Mouse (Mus musculus) hindbrain, embryonic 12.5 days (tissue): ENCODE results near the gene Ugt1a10. TPM values are rescaled to one million over a fixed set of nuclear protein-coding genes. Genes with fewer than 3 reads are reported as not detected.
"Not testable (repeated sequence)": the region's sequence is repeated elsewhere in the genome, so short reads cannot be mapped to it uniquely, and the experiment has no call there.

Experiments used
- ATAC-seq: fragments of 200-750 bp; cut with Nextera tagmentation; 2 replicates; pipeline ENCODE4 v1.8.0; 2017; ENCODE audit warnings: moderate TSS enrichment; ENCODE audit not compliant: low FRiP score
- H3K27ac ChIP-seq: fragments of 300-500 bp; sonication (generic); 2 replicates; pipeline ENCODE4 v1.5.1; 2016; ENCODE audit warnings: mild to moderate bottlenecking
- H3K27me3 ChIP-seq: fragments of 300-500 bp; sonication (generic); 2 replicates; pipeline ENCODE4 v1.6.1; 2016; ENCODE audit warnings: mild to moderate bottlenecking
- H3K36me3 ChIP-seq: fragments of 300-500 bp; sonication (generic); 2 replicates; pipeline ENCODE4 v1.6.1; 2016; ENCODE audit warnings: mild to moderate bottlenecking
- H3K4me1 ChIP-seq: fragments of 300-500 bp; sonication (generic); 2 replicates; pipeline ENCODE4 v1.6.1; 2016
- H3K4me2 ChIP-seq: fragments of 300-500 bp; sonication (generic); replicated peaks from 2 replicates; pipeline ENCODE4 v1.6.1; 2016; ENCODE audit warnings: mild to moderate bottlenecking
- H3K4me3 ChIP-seq: fragments of 300-500 bp; sonication (generic); 2 replicates; pipeline ENCODE4 v1.5.1; 2016; ENCODE audit warnings: mild to moderate bottlenecking
- H3K9ac ChIP-seq: fragments of 300-500 bp; sonication (generic); 2 replicates; pipeline ENCODE4 v1.6.1; 2016; ENCODE audit warnings: mild to moderate bottlenecking, moderate library complexity
- H3K9me3 ChIP-seq: fragments of 300-500 bp; sonication (generic); replicated peaks from 2 replicates; pipeline ENCODE4 v1.6.1; 2016; ENCODE audit warnings: mild to moderate bottlenecking
- WGBS: fragments of 180-500 bp; shearing (Covaris S2); methylation state at CpG from one replicate; pipeline ENCODE4 v1.1.7; 2016; 5-methylcytosine and 5-hydroxymethylcytosine counted together
- polyA plus RNA-seq: library from polyadenylated mRNA; unstranded; fragments of >200 nt; fragmentation: Nextera tagmentation; extraction: Ambion mirVana; gene quantifications from 2 replicates; pipeline ENCODE4 v1.2.1, GENCODE M21; 2016

Gene Ugt1a10
- polyA plus RNA-seq, 1 experiment from 2014 or later = not detected

GRCm38 (mm10) chr1:88172190-88172589 is 117.0 kb downstream of the Ugt1a10 start:
- ATAC-seq, H3K9ac ChIP-seq: not testable (repeated sequence)
- 83% methylated on average over 6 of the region's 7 CpGs for WGBS

DNA sequence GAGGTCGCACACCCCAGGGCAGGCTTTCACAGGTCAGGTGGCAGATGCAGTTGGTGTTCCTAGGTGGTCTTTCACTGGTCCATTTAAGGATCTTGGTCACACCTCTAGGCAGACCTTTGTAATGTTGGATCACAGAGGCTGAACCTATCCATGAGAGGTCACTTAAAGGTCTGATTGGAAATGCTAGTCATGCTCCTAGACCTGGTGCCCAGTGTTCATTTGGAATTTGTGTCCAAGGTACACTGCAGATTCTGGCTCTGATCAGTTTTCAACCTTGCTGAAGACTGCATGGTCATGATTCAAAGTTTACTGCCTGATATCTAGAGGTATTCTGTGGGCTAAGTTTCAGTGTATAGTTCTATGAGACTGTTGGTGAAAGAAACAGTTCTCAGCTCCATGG is 124.5 kb downstream of the Ugt1a10 start:
- no peaks in the 10 kb centered on the region for H3K36me3 ChIP-seq
- no peak for ATAC-seq
- no peak overlapping the region for H3K4me3 ChIP-seq
- H3K9ac ChIP-seq = no peak overlapping the region
- no peak overlapping the region for H3K27ac ChIP-seq
- no peak overlapping the region for H3K4me2 ChIP-seq
- no peaks in the 10 kb centered on the region for H3K4me1 ChIP-seq
- H3K27me3 ChIP-seq = no peaks in the 10 kb centered on the region
- peaks cover 20% of the 10 kb centered on the region for H3K9me3 ChIP-seq
- WGBS = 77% methylated on average over 1 of the region's 1 CpGs

More at GRCm38 (mm10) chr1:88172190-88172589, 117.0 kb downstream of the Ugt1a10 start:
- not testable (repeated sequence) for H3K4me3 ChIP-seq, H3K4me1 ChIP-seq, H3K36me3 ChIP-seq, H3K9me3 ChIP-seq, H3K4me2 ChIP-seq, H3K27ac ChIP-seq, H3K27me3 ChIP-seq

DNA sequence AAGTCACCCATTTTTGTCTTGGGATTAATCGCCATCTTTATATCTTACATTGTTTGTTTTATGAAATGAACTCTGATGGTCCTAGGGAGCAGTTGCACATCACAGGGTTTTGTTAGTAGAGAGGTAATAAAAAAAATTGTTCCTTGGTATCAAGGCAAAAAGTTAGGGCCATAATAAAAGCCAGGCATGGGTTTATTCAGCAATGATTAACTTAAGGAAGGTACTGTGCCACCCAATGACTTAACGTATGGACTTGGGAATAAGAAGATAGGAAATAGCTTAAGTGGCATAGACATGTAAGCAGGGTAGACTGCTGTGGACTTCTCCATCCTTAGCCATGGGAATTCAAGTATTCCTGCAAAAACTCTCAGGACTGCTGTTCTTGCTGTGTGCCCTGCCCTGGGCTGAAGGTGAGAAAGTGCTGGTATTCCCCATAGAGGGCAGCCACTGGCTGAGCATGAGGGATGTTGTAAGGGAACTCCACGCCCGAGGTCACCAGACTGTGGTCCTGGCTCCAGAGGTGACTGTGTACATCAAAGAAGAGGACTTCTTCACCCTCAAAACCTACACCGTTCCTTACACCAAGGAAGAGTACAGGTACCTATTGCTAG is 131.2 kb downstream of the Ugt1a10 start:
- Histone ChIP-seq H3K36me3 (no peaks in the 10 kb centered on the region), H3K4me3 (no peak overlapping the region), H3K27ac (no peak overlapping the region), H3K27me3 (no peaks in the 10 kb centered on the region), H3K9ac (no peak overlapping the region), H3K4me1 (no peaks in the 10 kb centered on the region), H3K9me3 (0 out of 2 replicates have a peak, but pooled peaks cover 3% of the 10 kb centered on the region), H3K4me2 (no peak overlapping the region)
- 85% methylated on average over 5 of the region's 5 CpGs for WGBS
- ATAC-seq = no peak

DNA sequence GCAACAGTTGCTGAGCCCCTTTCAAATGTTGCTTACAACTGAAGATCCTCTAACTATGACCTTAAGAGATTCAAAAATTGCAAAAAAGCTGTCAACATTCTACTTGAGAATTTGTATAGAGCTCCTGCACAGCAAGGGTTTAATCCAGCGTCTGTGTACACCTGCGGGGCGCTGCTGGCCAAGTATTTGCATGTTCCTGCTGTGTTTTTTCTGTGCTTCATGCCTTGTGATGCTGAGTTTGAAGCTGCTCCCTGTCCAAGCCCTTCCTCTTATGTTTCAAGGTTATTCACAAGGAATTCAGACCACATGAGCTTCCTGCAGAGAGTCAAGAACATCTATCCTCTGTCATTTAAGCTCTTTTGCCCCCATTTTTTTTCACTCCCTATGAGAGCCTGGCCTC is 136.9 kb downstream of the Ugt1a10 start:
- no peaks in the 10 kb centered on the region for H3K36me3 ChIP-seq
- H3K9me3 ChIP-seq = no peaks in the 10 kb centered on the region
- H3K27ac ChIP-seq = no peak overlapping the region
- H3K27me3 ChIP-seq = no peaks in the 10 kb centered on the region
- WGBS = 57% methylated on average over 3 of the region's 3 CpGs
- H3K4me2 ChIP-seq = no peak overlapping the region
- H3K4me3 ChIP-seq = no peak overlapping the region
- H3K4me1 ChIP-seq = no peaks in the 10 kb centered on the region
- no peak for ATAC-seq
- no peak overlapping the region for H3K9ac ChIP-seq

- ATAC-seq = no peak
- Histone ChIP-seq H3K9ac (no peak overlapping the region), H3K4me3 (no peak overlapping the region), H3K4me2 (no peak overlapping the region), H3K27me3 (no peaks in the 10 kb centered on the region), H3K36me3 (no peaks in the 10 kb centered on the region), H3K9me3 (no peaks in the 10 kb centered on the region), H3K4me1 (no peaks in the 10 kb centered on the region), H3K27ac (no peak overlapping the region)
- WGBS = 86% methylated on average over 1 of the region's 1 CpGs
Observed at GRCm38 (mm10) chr1:88195687-88196086, 140.5 kb downstream of the Ugt1a10 start.

DNA sequence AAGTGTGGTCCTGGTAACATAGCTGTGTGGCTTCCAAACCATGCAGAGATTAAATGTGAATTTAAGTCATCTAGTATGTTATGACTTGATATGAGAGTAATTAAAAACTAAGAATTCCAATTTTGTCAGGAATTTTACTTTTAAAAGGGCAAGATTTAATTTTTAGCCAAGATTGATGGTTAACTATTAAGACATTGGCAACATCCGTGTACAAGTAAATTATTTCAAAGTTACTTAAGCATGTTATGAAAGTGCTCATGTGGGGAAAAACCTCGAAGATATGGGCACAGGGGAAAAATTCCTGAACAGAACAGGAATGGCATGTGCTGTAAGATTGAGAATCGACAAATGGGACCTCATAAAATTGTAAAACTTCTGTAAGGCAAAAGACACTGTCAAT is 142.3 kb downstream of the Ugt1a10 start:
- 80% methylated on average over 3 of the region's 3 CpGs for WGBS
- Histone ChIP-seq H3K36me3 (no peaks in the 10 kb centered on the region), H3K9me3 (no peaks in the 10 kb centered on the region), H3K27ac (no peak overlapping the region), H3K27me3 (no peaks in the 10 kb centered on the region), H3K4me3 (no peak overlapping the region), H3K4me1 (no peaks in the 10 kb centered on the region), H3K9ac (no peak overlapping the region), H3K4me2 (no peak overlapping the region)
- ATAC-seq = no peak

- 69% methylated on average over 2 of the region's 2 CpGs for WGBS
- ATAC-seq = no peak
Observed at GRCm38 (mm10) chr1:88199996-88200395, 144.8 kb downstream of the Ugt1a10 start.

GRCm38 (mm10) chr1:88200456-88200855 is 145.3 kb downstream of the Ugt1a10 start, which contains the start of gene Ugt1a2:
Gene Ugt1a2 (plus strand): TSS chr1:88200601.
- no peaks in the 10 kb centered on the region for H3K27me3 ChIP-seq
- peaks cover 6% of the 10 kb centered on the region for H3K4me1 ChIP-seq
- H3K9me3 ChIP-seq = no peaks in the 10 kb centered on the region; the same call in 1 of the 2 replicates
- H3K27ac ChIP-seq = no peak within 1 kb of the TSS
- H3K4me3 ChIP-seq = no peak within 1 kb of the TSS
- no peaks in the 10 kb centered on the region for H3K36me3 ChIP-seq
- H3K9ac ChIP-seq = no peak within 1 kb of the TSS
- 91% methylated on average over 7 of the region's 7 CpGs for WGBS
- no peak for ATAC-seq
- H3K4me2 ChIP-seq = no peak within 1 kb of the TSS

More at GRCm38 (mm10) chr1:88199996-88200395, 144.8 kb downstream of the Ugt1a10 start:
- H3K4me2 ChIP-seq = no peak overlapping the region
- H3K27ac ChIP-seq = no peak overlapping the region
- no peak overlapping the region for H3K9ac ChIP-seq
- H3K4me3 ChIP-seq = no peak overlapping the region
- H3K27me3 ChIP-seq = no peaks in the 10 kb centered on the region
- peaks cover under 1% of the 10 kb centered on the region; the same call in 1 of the 2 replicates for H3K4me1 ChIP-seq
- no peaks in the 10 kb centered on the region for H3K36me3 ChIP-seq
- no peaks in the 10 kb centered on the region; the same call in 1 of the 2 replicates for H3K9me3 ChIP-seq

DNA sequence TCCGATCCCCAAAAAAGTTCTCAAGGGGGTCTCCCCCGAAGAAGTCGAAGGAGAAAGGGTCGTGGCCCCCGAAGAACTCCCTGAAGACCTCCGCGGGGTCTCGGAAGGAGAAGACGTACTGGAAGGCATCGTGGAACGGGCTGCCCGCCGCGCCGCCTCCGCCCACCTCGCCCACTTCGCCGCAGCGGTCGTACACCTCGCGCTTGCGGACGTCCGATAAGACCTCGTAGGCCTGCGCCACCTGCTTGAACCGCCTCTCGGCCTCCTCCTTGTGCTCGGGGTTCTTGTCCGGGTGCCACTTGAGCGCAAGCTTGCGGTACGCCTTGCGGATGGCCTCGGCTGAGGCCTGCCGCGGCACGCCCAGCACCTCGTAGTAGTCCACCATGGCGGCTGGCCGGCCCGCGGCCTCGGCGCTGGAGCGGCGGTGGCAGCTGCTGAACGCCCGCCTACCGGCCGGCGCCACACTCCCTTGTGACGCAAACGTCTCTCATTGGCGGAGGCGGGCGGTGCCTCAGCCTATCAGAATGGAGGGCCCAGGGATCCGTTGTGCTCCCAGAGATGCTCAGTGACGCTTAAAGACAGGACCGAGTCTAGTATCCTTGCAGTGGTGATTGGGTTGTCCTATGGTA is 150.2 kb downstream of the Ugt1a10 start, which contains the start of gene Dnajb3:
Gene Dnajb3 (minus strand): TSS at position 489 of the 629 bp plus-strand sequence.
- 5% methylated on average over 55 of the region's 62 CpGs for WGBS
- H3K4me1 ChIP-seq = peaks cover 6% of the 10 kb centered on the region
- peak within 1 kb of the TSS; percentile 48; the same call in 1 of the 2 replicates for H3K27ac ChIP-seq
- no peaks in the 10 kb centered on the region for H3K36me3 ChIP-seq
- H3K4me3 ChIP-seq = peak within 1 kb of the TSS; percentile 46
- H3K9me3 ChIP-seq = no peaks in the 10 kb centered on the region; the same call in 1 of the 2 replicates
- H3K9ac ChIP-seq = peak within 1 kb of the TSS; percentile 67
- H3K27me3 ChIP-seq = no peaks in the 10 kb centered on the region
- H3K4me2 ChIP-seq = peak within 1 kb of the TSS; percentile 75
- ATAC-seq = peak; percentile 100

DNA sequence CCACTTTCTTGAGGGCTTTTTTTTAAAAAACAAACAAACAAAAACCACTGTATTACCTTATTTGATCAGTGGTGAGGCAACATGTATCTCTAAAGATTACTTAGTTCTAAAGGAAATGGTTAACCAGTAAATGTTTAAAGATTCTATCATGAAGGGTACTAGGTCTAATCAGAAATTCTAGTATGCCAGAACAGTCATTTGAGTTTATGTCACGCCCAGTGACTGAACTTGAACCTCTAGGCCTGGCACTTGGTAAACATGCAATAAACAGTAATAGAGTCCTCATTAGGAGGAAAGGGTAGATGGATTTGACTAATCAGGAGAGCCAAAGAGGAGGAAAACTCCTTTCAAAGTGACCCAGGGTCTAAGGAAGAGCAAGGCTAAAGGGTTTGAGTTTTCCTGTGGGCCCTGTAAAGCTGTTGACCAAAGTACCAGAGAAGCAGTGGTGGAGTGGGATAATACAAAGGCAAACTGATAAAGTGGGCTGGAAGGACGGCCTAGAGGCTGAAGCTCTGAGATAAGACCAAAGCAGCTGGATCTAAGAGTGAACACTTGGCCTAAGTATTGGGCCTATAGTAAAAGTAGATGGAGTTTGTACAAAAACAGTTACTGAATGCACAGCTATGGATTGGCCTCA is 151.8 kb downstream of the Ugt1a10 start:
- Histone ChIP-seq H3K36me3 (no peaks in the 10 kb centered on the region), H3K9me3 (peaks cover 7% of the 10 kb centered on the region), H3K27me3 (no peaks in the 10 kb centered on the region), H3K4me1 (peaks cover 6% of the 10 kb centered on the region), H3K4me2 (no peak overlapping the region), H3K27ac (no peak overlapping the region), H3K9ac (no peak overlapping the region), H3K4me3 (no peak overlapping the region)
- WGBS = 88% methylated on average over 2 of the region's 2 CpGs
- no peak for ATAC-seq

GRCm38 (mm10) chr1:88211812-88212211 is 156.6 kb downstream of the Ugt1a10 start, which contains the start of gene Ugt1a1:
Gene Ugt1a1 (plus strand): TSS chr1:88211959.
- H3K4me2 ChIP-seq = no peak within 1 kb of the TSS
- peaks cover 52% of the 10 kb centered on the region for H3K9me3 ChIP-seq
- no peaks in the 10 kb centered on the region for H3K4me1 ChIP-seq
- ATAC-seq = peak; percentile 14; the same call in 1 of the 2 replicates
- no peaks in the 10 kb centered on the region for H3K36me3 ChIP-seq
- no peaks in the 10 kb centered on the region for H3K27me3 ChIP-seq
- H3K27ac ChIP-seq = no peak within 1 kb of the TSS
- WGBS = 70% methylated on average over 8 of the region's 8 CpGs
- H3K4me3 ChIP-seq = no peak within 1 kb of the TSS
- H3K9ac ChIP-seq = no peak within 1 kb of the TSS

- ATAC-seq = peak; percentile 24; the same call in 1 of the 2 replicates
- Histone ChIP-seq H3K9me3 (peaks cover 59% of the 10 kb centered on the region), H3K27ac (no peak overlapping the region), H3K36me3 (no peaks in the 10 kb centered on the region), H3K4me3 (no peak overlapping the region), H3K9ac (no peak overlapping the region), H3K4me2 (no peak overlapping the region), H3K27me3 (no peaks in the 10 kb centered on the region), H3K4me1 (no peaks in the 10 kb centered on the region)
- WGBS = 62% methylated on average over 8 of the region's 8 CpGs
Observed at GRCm38 (mm10) chr1:88212341-88213045, 157.3 kb downstream of the Ugt1a10 start.
